Mouse (Mus musculus) left cerebral cortex, postnatal 4 days (tissue): Measurements from ENCODE around the gene Fxyd2. TPM values are rescaled to one million over a fixed set of nuclear protein-coding genes. Genes with fewer than 3 reads are reported as not detected.

Experiments used
- DNase-seq: peaks from one replicate; pipeline ENCODE4 v3.0.0-alpha.2; 2022
- intact Hi-C: fragments of 180-260 bp; cut with DNase I; formaldehyde crosslinking; loops from one replicate; pipeline ENCODE4 v1.15.1; 2025
- total RNA-seq, 2 experiments: library from RNA; stranded (reverse); gene quantifications; 2 replicates each; pipeline ENCODE4 v1.2.3; 2021

The Fxyd2 gene
- total RNA-seq, 2 experiments from 2014 or later: 6.7 to 7.0 TPM

GRCm38 (mm10) chr9:45418252-45418651 is 18.8 kb downstream of the Fxyd2 start:
- DNase-seq: peak; percentile 49
- intact Hi-C loops: loop anchor here (5.0 kb wide), 1 partner anchor 334 kb away; no protein-coding TSS in a partner anchor

- DNase-seq: peak; percentile 51
- intact Hi-C loops: loop anchor here (5.0 kb wide), 1 partner anchor 406 kb away; the partner anchor contains the start of gene Cep164
Observed at GRCm38 (mm10) chr9:45421209-45421608, 21.7 kb downstream of the Fxyd2 start.

- intact Hi-C loops: loop anchor here (5.0 kb wide), 1 partner anchor 404 kb away; the partner anchor contains the start of gene Cep164
- DNase-seq: no peak
Observed at GRCm38 (mm10) chr9:45422761-45423298, 23.4 kb downstream of the Fxyd2 start.

GRCm38 (mm10) chr9:45426456-45426855 is 27.0 kb downstream of the Fxyd2 start, which contains the start of gene Dscaml1:
Gene Dscaml1, plus strand, starts transcription at chr9:45426628.
- DNase-seq: no peak
- intact Hi-C loops: no loop called here

- DNase-seq: no peak
- intact Hi-C loops: no loop called here
Observed at GRCm38 (mm10) chr9:45429392-45429791, 29.9 kb downstream of the Fxyd2 start.

GRCm38 (mm10) chr9:45429951-45430697 is 30.7 kb downstream of the Fxyd2 start:
- intact Hi-C loops: loop anchor here (10.0 kb wide), 1 partner anchor 265 kb away; no protein-coding TSS in a partner anchor
- DNase-seq: peak; percentile 36

GRCm38 (mm10) chr9:45430698-45430959 is 31.2 kb downstream of the Fxyd2 start:
- DNase-seq: no peak
- intact Hi-C loops: loop anchor here (10.0 kb wide), 1 partner anchor 264 kb away; no protein-coding TSS in a partner anchor

- DNase-seq: peak; percentile 50
- intact Hi-C loops: loop anchor here (10.0 kb wide), 1 partner anchor 264 kb away; no protein-coding TSS in a partner anchor
Observed at GRCm38 (mm10) chr9:45431150-45431549, 31.7 kb downstream of the Fxyd2 start.

GRCm38 (mm10) chr9:45432639-45433038 is 33.2 kb downstream of the Fxyd2 start:
- peak; percentile 45 for DNase-seq
- intact Hi-C loops: loop anchor here (10.0 kb wide), 1 partner anchor 262 kb away; no protein-coding TSS in a partner anchor

- intact Hi-C loops: loop anchor here (10.0 kb wide), 1 partner anchor 262 kb away; no protein-coding TSS in a partner anchor
- no peak for DNase-seq
Observed at GRCm38 (mm10) chr9:45433119-45433518, 33.6 kb downstream of the Fxyd2 start.

- intact Hi-C loops: loop anchor here (10.0 kb wide), 1 partner anchor 261 kb away; no protein-coding TSS in a partner anchor
- no peak for DNase-seq
Observed at GRCm38 (mm10) chr9:45434171-45434570, 34.7 kb downstream of the Fxyd2 start.

- intact Hi-C loops: loop anchor here (10.0 kb wide), 1 partner anchor 256 kb away; no protein-coding TSS in a partner anchor
- no peak for DNase-seq
Observed at GRCm38 (mm10) chr9:45439025-45439424, 39.6 kb downstream of the Fxyd2 start.

- no peak for DNase-seq
- intact Hi-C loops: no loop called here
Observed at GRCm38 (mm10) chr9:45440083-45440784, 40.8 kb downstream of the Fxyd2 start.

GRCm38 (mm10) chr9:45444251-45444798 is 44.9 kb downstream of the Fxyd2 start:
- DNase-seq: no peak
- intact Hi-C loops: no loop called here

- peak; percentile 29 for DNase-seq
- intact Hi-C loops: no loop called here
Observed at GRCm38 (mm10) chr9:45449658-45450057, 50.2 kb downstream of the Fxyd2 start.

GRCm38 (mm10) chr9:45451346-45451745 is 51.9 kb downstream of the Fxyd2 start:
- no peak for DNase-seq
- intact Hi-C loops: no loop called here

GRCm38 (mm10) chr9:45454032-45454431 is 54.6 kb downstream of the Fxyd2 start:
- intact Hi-C loops: no loop called here
- peak; percentile 31 for DNase-seq

GRCm38 (mm10) chr9:45454889-45455610 is 55.6 kb downstream of the Fxyd2 start:
- intact Hi-C loops: no loop called here
- DNase-seq: peak; percentile 80

GRCm38 (mm10) chr9:45457200-45457599 is 57.7 kb downstream of the Fxyd2 start:
- intact Hi-C loops: no loop called here
- no peak for DNase-seq

- intact Hi-C loops: no loop called here
- DNase-seq: peak; percentile 42
Observed at GRCm38 (mm10) chr9:45458363-45458762, 58.9 kb downstream of the Fxyd2 start.
